Mouse (Mus musculus) midbrain, postnatal 0 days (tissue): ENCODE measurements at regions not wholly inside any gene's neighbourhood (a gene's known extent, or its start where the extent isn't known, plus 50 kb on each side); places are given as distances from the start of the nearest gene placed in this dataset.
A peak's percentile ranks its signal among the peaks of the same experiment; 100 is the strongest.

Experiments used
- ATAC-seq: fragments of 200-750 bp; cut with Nextera tagmentation; 2 replicates; pipeline ENCODE4 v1.8.0; 2017; ENCODE audit warnings: moderate number of reproducible peaks, mild to moderate bottlenecking, moderate TSS enrichment, moderate library complexity; ENCODE audit not compliant: low FRiP score
- DNase-seq: peaks from one replicate; pipeline ENCODE4 v3.0.0-alpha.2; 2015; ENCODE audit warnings: low spot score
- H3K27ac ChIP-seq: fragments of 300-500 bp; sonication (generic); 2 replicates; pipeline ENCODE4 v1.5.1; 2014; ENCODE audit warnings: low read depth, mild to moderate bottlenecking, low read length, mixed read lengths
- H3K27me3 ChIP-seq: fragments of 300-500 bp; sonication (generic); 2 replicates; pipeline ENCODE4 v1.6.1; 2014; ENCODE audit warnings: low read length, control low read depth, mixed read lengths; ENCODE audit not compliant: insufficient read depth
- H3K36me3 ChIP-seq: fragments of 300-500 bp; sonication (generic); 2 replicates; pipeline ENCODE4 v1.6.1; 2014; ENCODE audit warnings: low read length, control low read depth, mixed read lengths; ENCODE audit not compliant: insufficient read depth
- H3K4me1 ChIP-seq: fragments of 300-500 bp; sonication (generic); 2 replicates; pipeline ENCODE4 v1.6.1; 2014; ENCODE audit warnings: mild to moderate bottlenecking, control low read depth, antibody characterized with exemption, low read length, mixed read lengths; ENCODE audit not compliant: insufficient read depth
- H3K4me2 ChIP-seq: fragments of 300-500 bp; sonication (generic); 2 replicates; pipeline ENCODE4 v1.6.1; 2014; ENCODE audit warnings: low read depth, mild to moderate bottlenecking, low read length, mixed read lengths; ENCODE audit not compliant: poor library complexity, severe bottlenecking
- H3K4me3 ChIP-seq: fragments of 300-500 bp; sonication (generic); 2 replicates; pipeline ENCODE4 v1.5.1; 2014; ENCODE audit warnings: low read depth, mild to moderate bottlenecking, low read length, moderate library complexity
- H3K9ac ChIP-seq: fragments of 300-500 bp; sonication (generic); replicated peaks from 2 replicates; pipeline ENCODE4 v1.6.1; 2014; ENCODE audit warnings: mild to moderate bottlenecking, low read length, moderate library complexity, mixed read lengths; ENCODE audit not compliant: poor library complexity, severe bottlenecking
- H3K9me3 ChIP-seq: fragments of 300-500 bp; sonication (generic); 2 replicates; pipeline ENCODE4 v1.6.1; 2016; ENCODE audit warnings: low read length, control low read depth
- CTCF ChIP-seq: IDR thresholded peaks from 2 replicates; pipeline ENCODE4 v1.5.1; 2016; ENCODE audit warnings: antibody characterized with exemption, mild to moderate bottlenecking
- WGBS: fragments of 180-500 bp; shearing (Covaris S2); extraction: QIAGEN DNeasy Blood & Tissue Kit; methylation state at CpG from one replicate; pipeline ENCODE4 v1.1.7; 2014; 5-methylcytosine and 5-hydroxymethylcytosine counted together

DNA sequence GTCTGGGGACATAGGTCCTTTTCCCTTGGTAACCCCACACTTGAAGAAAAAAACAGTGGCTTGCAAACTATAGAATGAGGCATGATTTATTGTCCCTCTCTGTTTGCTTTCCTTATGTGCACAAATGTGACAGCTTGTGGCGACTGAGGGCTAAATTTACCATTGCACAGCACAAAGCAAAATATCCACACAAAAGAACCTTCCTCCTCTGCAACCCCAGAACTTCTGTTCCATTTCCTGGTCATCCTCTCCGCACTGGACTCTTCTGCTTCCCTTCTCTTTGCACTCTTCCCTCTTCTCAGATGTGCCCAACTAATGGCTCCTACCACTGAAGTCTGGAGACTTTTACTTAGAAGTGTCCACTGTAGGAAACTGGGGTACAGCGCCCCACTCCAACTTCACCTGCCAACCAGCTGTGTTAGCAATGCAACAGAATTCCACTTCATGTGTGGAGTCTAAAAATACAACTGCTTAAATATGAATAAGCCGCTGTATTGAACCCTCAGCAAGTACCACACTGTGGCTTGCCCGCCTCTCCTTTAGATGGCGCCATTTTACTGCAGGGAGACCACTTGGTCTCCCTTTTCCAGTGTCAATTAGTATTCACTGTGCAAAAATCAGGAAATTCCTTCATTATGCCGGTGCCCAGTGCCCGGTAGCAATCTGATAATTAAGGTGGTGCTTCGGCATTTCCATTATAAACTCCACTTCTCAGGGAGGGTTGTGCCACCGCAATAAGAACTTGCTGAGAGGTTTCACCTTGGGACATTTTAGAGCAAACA is 199.6 kb downstream of the Foxa2 start:
- DNase-seq, result peak; percentile 62
- peak; percentile 72 for TF ChIP-seq CTCF
- Histone ChIP-seq H3K36me3 (no peaks in the 10 kb centered on the region), H3K27ac (no peak overlapping the region), H3K4me2 (no peak overlapping the region), H3K4me3 (no peak overlapping the region), H3K4me1 (no peaks in the 10 kb centered on the region), H3K9ac (no peak overlapping the region), H3K9me3 (no peaks in the 10 kb centered on the region), H3K27me3 (no peaks in the 10 kb centered on the region)
- 0 out of 2 replicates have a peak, but pooled peaks have one; percentile 31 for ATAC-seq
- 30% methylated on average over 10 of the region's 10 CpGs for whole genome bisulfite sequencing

DNA sequence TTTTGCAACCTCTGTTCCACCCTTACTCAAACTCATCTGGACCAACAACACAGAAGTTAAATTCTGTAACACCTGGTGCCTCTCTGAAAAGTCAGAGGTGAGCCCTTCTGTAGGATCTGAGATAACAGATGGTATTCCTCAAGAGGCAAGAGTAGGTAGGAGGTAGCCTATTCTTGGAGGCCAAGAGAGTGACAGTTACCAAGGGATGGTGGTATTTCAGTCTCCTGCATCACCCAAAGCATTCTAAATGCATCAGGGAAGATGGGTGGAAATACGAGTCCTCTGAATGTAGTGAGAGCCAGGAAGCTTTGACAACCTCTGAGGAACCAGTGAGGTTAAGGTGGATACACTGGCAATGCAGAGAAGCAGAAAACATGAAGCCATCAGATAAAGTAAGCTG is 201.5 kb downstream of the Foxa2 start:
- Histone ChIP-seq H3K9ac (no peak overlapping the region), H3K4me2 (no peak overlapping the region), H3K9me3 (no peaks in the 10 kb centered on the region), H3K36me3 (no peaks in the 10 kb centered on the region), H3K27me3 (no peaks in the 10 kb centered on the region), H3K4me1 (no peaks in the 10 kb centered on the region), H3K27ac (no peak overlapping the region), H3K4me3 (no peak overlapping the region)
- no peak for TF ChIP-seq CTCF
- 76% methylated on average over 1 of the region's 1 CpGs for WGBS
- DNase-seq (no peak), ATAC-seq (no peak)

DNA sequence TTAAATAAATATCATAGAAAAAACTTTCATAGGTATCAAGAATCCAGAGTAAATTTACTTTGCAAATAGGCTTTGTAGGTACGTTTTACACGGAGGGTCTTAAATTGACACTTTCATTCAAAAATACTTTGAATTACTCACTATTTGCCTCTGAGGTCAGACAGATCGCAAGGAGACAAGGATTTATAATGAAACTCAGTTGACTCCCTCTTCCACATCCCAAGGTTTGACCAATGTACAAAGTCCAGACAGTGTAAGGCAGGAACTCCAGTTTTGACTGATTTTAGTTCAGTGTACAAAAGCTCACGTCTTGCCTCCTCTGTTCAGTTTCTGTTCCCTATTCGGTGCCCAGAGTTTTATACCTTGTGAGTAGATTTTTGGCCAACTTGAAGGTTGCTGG is 205.8 kb downstream of the Foxa2 start:
- Histone ChIP-seq H3K9me3 (no peaks in the 10 kb centered on the region), H3K4me2 (no peak overlapping the region), H3K27ac (no peak overlapping the region), H3K9ac (no peak overlapping the region), H3K36me3 (no peaks in the 10 kb centered on the region), H3K4me1 (no peaks in the 10 kb centered on the region), H3K27me3 (no peaks in the 10 kb centered on the region), H3K4me3 (no peak overlapping the region)
- no peak for ATAC-seq
- 86% methylated on average over 5 of the region's 5 CpGs for WGBS
- DNase-seq, result no peak
- TF ChIP-seq CTCF, result no peak

DNA sequence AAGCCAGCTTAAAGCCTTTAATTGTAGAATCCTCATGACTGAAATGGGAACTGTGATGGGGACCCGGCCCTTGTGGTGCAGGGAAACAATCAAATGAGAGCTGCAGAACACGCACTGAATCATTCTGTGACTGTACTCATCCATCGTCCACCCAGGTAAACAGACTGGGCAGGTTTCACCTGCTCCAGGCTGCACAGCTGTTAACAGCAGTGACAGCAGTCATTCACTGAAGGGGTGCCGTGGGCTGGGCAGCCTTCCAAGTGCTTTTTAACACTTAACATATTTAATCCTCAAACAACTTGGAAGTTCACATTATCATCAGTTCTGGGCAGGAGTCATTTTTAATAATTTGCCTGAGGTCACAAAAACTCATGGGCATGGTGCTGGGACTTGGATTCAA is 208.2 kb downstream of the Foxa2 start:
- H3K4me1 ChIP-seq, result no peaks in the 10 kb centered on the region
- WGBS, result 83% methylated on average over 4 of the region's 4 CpGs
- no peak for DNase-seq

DNA sequence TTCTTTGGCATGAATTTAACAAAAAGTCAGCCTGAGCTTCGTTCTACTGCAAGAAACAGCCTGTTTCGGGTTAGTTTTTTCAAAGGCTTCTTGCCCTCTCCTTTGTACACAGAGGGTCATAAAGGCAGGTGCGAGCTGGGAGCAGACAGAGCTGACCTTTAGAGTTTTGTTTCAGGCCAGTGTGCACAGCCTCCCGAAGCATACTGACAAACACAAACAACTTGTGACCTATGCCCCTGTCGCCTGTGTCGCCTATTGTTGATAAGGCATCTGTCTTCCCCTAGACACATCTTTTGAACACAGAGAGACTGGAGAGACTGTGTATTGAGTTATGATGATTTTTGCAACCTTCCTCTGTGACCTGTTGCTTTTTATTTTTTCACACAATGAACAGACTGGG is 216.2 kb downstream of the Foxa2 start:
- Histone ChIP-seq H3K9me3 (no peaks in the 10 kb centered on the region), H3K9ac (no peak overlapping the region), H3K4me2 (no peak overlapping the region), H3K36me3 (no peaks in the 10 kb centered on the region), H3K27me3 (no peaks in the 10 kb centered on the region), H3K4me1 (no peaks in the 10 kb centered on the region), H3K4me3 (no peak overlapping the region), H3K27ac (no peak overlapping the region)
- no peak for TF ChIP-seq CTCF
- 37% methylated on average over 6 of the region's 6 CpGs for WGBS
- DNase-seq (no peak), ATAC-seq (no peak)

More for the DNA sequence above, 208.2 kb downstream of the Foxa2 start:
- H3K36me3 ChIP-seq, result no peaks in the 10 kb centered on the region
- H3K9me3 ChIP-seq, result no peaks in the 10 kb centered on the region
- no peaks in the 10 kb centered on the region for H3K27me3 ChIP-seq
- no peak overlapping the region for H3K4me2 ChIP-seq
- H3K9ac ChIP-seq, result no peak overlapping the region
- H3K4me3 ChIP-seq, result no peak overlapping the region
- no peak overlapping the region for H3K27ac ChIP-seq
- ATAC-seq, result no peak
- TF ChIP-seq CTCF, result no peak

DNA sequence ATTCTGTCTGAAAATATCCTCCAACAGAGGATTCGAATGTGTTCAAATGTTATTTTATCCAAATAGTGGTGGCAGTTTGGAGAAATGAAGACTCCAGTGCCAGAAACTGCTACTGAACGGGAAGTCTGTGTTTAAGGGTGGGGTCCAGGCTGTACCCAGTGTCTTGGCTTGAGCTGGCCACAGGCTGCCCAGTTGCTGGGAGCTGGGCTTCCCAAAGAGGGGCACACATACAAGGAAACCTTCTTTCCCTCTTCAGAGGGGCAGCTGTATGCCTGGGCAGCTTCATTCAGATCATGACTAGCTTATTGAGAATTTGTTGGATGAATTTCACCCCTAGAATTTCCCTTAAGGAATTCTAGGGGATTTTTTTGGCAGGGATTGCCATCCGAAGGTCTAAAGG is 229.8 kb downstream of the Foxa2 start:
- no peak overlapping the region for H3K4me2 ChIP-seq
- H3K9me3 ChIP-seq, result no peaks in the 10 kb centered on the region
- ATAC-seq (no peak), DNase-seq (no peak)
- no peaks in the 10 kb centered on the region for H3K27me3 ChIP-seq
- H3K4me1 ChIP-seq, result no peaks in the 10 kb centered on the region
- H3K27ac ChIP-seq, result no peak overlapping the region
- no peak for TF ChIP-seq CTCF
- H3K9ac ChIP-seq, result no peak overlapping the region
- H3K4me3 ChIP-seq, result no peak overlapping the region
- no peaks in the 10 kb centered on the region for H3K36me3 ChIP-seq
- 85% methylated on average over 3 of the region's 3 CpGs for WGBS
